In genomic region chr2:144949232-144949631, GRCm38 (mm10) we compare ENCODE assay signal across 17 mouse cellular contexts.
DNase-seq lines count a peak whose midpoint lies in the region; ATAC-seq lines count a peak whose summit lies in the region.
"Had no signal": no experiment of that assay in that cellular context is flagged by ENCODE, and none has a peak within 500 bp of the region (broad histone marks: within the 10 kb centered on the region; RNA-seq: fewer than 3 reads in every experiment).

No protein-coding gene starts in this region.

- H3K27me3 ChIP-seq in kidney, embryonic 14.5 days (ENCODE audit: control insufficient read depth, insufficient read depth, low read length) = no peaks in the 10 kb centered on the region
- H3K27me3 ChIP-seq in forebrain, embryonic 11.5 days (ENCODE audit: control insufficient read depth, insufficient read depth, low read length) = no peaks in the 10 kb centered on the region
- H3K27me3 ChIP-seq: limb, embryonic 13.5 days; Patski had no signal

- 0 out of 2 replicates have a peak, but pooled peaks cover 3% of the 10 kb centered on the region for H3K9me3 ChIP-seq in kidney, embryonic 14.5 days (ENCODE audit: control insufficient read depth, low read length)
- H3K9me3 ChIP-seq in forebrain, embryonic 11.5 days (ENCODE audit: control insufficient read depth, low read length) = no peaks in the 10 kb centered on the region
- H3K9me3 ChIP-seq: hindbrain, embryonic 10.5 days; limb, embryonic 13.5 days had no signal

- H3K4me3 ChIP-seq in kidney, embryonic 14.5 days (ENCODE audit: low read length) = no peak overlapping the region
- no peak overlapping the region for H3K4me3 ChIP-seq in forebrain, embryonic 11.5 days (ENCODE audit: low read depth, low read length)
- H3K4me3 ChIP-seq: hindbrain, embryonic 10.5 days; limb, embryonic 13.5 days had no signal

- H3K9ac ChIP-seq in kidney, embryonic 14.5 days (ENCODE audit: low read depth, low read length) = no peak overlapping the region
- H3K9ac ChIP-seq in forebrain, embryonic 11.5 days (ENCODE audit: low read length) = no peak overlapping the region
- H3K9ac ChIP-seq: forebrain, postnatal 0 days; limb, embryonic 13.5 days; liver, embryonic 14.5 days had no signal

- no peak for ATAC-seq in kidney, embryonic 14.5 days (ENCODE audit: low FRiP score, low TSS enrichment)
- ATAC-seq in forebrain, embryonic 11.5 days (replicated peaks; ENCODE audit: low FRiP score) = no peak
- no peak for ATAC-seq in monocyte, adult 5-6 weeks (replicated peaks; ENCODE audit: insufficient number of reproducible peaks, low FRiP score, low TSS enrichment, poor library complexity, severe bottlenecking)
- ATAC-seq: forebrain, postnatal 0 days; hindbrain, postnatal 0 days; Patski had no signal

- 23% methylated on average over 2 of the region's 2 CpGs for WGBS in kidney, embryonic 14.5 days
- 67% methylated on average over 2 of the region's 2 CpGs for WGBS in forebrain, embryonic 11.5 days

- DNase-seq in adrenal gland, adult (ENCODE audit: inconsistent age in 2 of 2, low spot score in 1 of 2) = peak; percentile 24 to 57
- DNase-seq in adrenal gland, postnatal 4 days (ENCODE audit: low spot score in 2 of 2) = no peak
- DNase-seq in kidney, postnatal 36 days = peak; percentile 2
- DNase-seq in adrenal gland, adult 2 months = peak; percentile 48
- peak; percentile 37 to 46 for DNase-seq in kidney, postnatal 4 days
- no peak for DNase-seq in forebrain, embryonic 11.5 days (ENCODE audit: low spot score)
- DNase-seq: cerebellum, postnatal 10 days; forebrain, postnatal 0 days; gastrocnemius, postnatal 36 days had no signal

- no peak overlapping the region for H3K27ac ChIP-seq in kidney, embryonic 14.5 days (ENCODE audit: low read depth, low read length)
- no peak overlapping the region for H3K27ac ChIP-seq in forebrain, embryonic 11.5 days (ENCODE audit: low read depth, low read length)
- H3K27ac ChIP-seq: hindbrain, embryonic 10.5 days; hindbrain, postnatal 0 days; limb, embryonic 13.5 days; liver, embryonic 14.5 days had no signal

- no peak overlapping the region for H3K4me2 ChIP-seq in kidney, embryonic 14.5 days (replicated peaks; ENCODE audit: low read depth, low read length)
- H3K4me2 ChIP-seq in forebrain, embryonic 11.5 days (ENCODE audit: low read depth, low read length, severe bottlenecking) = no peak overlapping the region
- H3K4me2 ChIP-seq: limb, embryonic 13.5 days; midbrain, embryonic 11.5 days had no signal

- H3K4me1 ChIP-seq in kidney, embryonic 14.5 days (ENCODE audit: control insufficient read depth, insufficient read depth, low read length) = no peaks in the 10 kb centered on the region
- H3K4me1 ChIP-seq in forebrain, embryonic 11.5 days (replicated peaks; ENCODE audit: control insufficient read depth, insufficient read depth, low read length) = no peaks in the 10 kb centered on the region
- H3K4me1 ChIP-seq: hindbrain, embryonic 10.5 days; limb, embryonic 13.5 days had no signal

- no peaks in the 10 kb centered on the region for H3K36me3 ChIP-seq in kidney, embryonic 14.5 days (ENCODE audit: control insufficient read depth, insufficient read depth, low read length)
- H3K36me3 ChIP-seq in forebrain, embryonic 11.5 days (ENCODE audit: control insufficient read depth, insufficient read depth, low read length) = no peaks in the 10 kb centered on the region
- H3K36me3 ChIP-seq: hindbrain, embryonic 10.5 days; limb, embryonic 13.5 days had no signal

Comparison
In these comparisons a context has a peak if more than half of its experiments do, and no peak if none do; other contexts are left out.
1. DNase-seq: peak in adrenal gland, adult (2 of 2), kidney, postnatal 36 days (2 of 2), adrenal gland, adult 2 months (single experiment) and kidney, postnatal 4 days (2 of 2); none in adrenal gland, postnatal 4 days (0 of 2) and forebrain, embryonic 11.5 days (single experiment).